Mouse (Mus musculus) left cerebral cortex, postnatal 4 days (tissue): ENCODE measurements around the gene Shisa6. TPM values are rescaled to one million over a fixed set of nuclear protein-coding genes. Genes with fewer than 3 reads are reported as not detected.
A peak's percentile ranks its signal among the peaks of the same experiment; 100 is the strongest.

Source experiments
- DNase-seq: peaks from one replicate; pipeline ENCODE4 v3.0.0-alpha.2; 2022
- intact Hi-C: fragments of 180-260 bp; cut with DNase I; formaldehyde crosslinking; loops from one replicate; pipeline ENCODE4 v1.15.1; 2025
- total RNA-seq, 2 experiments: library from RNA; stranded (reverse); gene quantifications; 2 replicates each; pipeline ENCODE4 v1.2.3; 2021

The Shisa6 gene
- total RNA-seq, 2 experiments from 2014 or later = 53.7 to 74.9 TPM

DNA sequence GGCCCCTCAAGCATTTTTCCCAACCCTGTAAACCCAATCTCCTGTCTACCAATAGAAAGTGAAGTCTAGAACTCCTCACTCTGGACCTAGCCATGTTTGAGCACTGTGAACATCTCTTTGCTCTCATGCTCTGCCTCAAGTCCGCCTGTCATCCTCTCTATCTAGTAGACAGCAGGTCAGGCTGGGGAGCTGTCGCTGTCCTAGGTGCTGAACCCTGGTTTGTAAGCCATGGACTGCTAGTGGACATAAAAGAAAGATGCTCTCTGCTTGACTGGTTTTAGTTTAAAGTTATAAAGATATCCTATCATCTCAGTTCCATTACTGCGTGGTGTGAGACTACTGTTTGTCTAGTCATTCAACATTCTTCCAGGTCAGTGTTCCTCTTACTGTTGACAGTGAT lies 266.9 kb downstream of the Shisa6 start:
- DNase-seq = peak; percentile 11
- intact Hi-C loops = no loop called here

- DNase-seq = no peak
- intact Hi-C loops = no loop called here
Observed at GRCm38 (mm10) chr11:66247115-66247514, 278.6 kb downstream of the Shisa6 start.

- no peak for DNase-seq
- intact Hi-C loops = no loop called here
Observed at GRCm38 (mm10) chr11:66236557-66236956, 289.2 kb downstream of the Shisa6 start.

DNA sequence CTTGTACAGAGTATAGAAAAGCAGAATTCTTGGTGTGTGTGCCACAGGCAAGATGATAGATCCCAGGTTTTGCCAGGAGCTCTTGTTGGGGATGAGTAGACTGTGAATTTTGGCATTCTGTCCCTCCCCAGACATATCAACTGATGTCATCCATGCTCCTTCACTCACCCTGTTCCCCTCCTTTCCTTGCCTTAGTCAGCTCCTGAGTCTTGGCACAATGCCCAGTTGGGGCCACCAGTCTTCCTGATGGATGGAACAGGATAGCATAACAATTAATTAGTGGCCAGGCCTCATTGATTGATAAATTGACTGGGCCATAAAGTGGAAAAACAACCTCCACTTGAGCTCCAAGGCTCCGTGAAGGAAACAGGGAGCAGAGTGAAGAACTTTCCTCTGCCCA lies 292.9 kb downstream of the Shisa6 start:
- intact Hi-C loops = no loop called here
- DNase-seq = peak; percentile 35

- DNase-seq = peak; percentile 80
- intact Hi-C loops = no loop called here
Observed at GRCm38 (mm10) chr11:66222133-66222532, 303.6 kb downstream of the Shisa6 start.

- intact Hi-C loops = no loop called here
- DNase-seq = no peak
Observed at GRCm38 (mm10) chr11:66218469-66218868, 307.3 kb downstream of the Shisa6 start.

- intact Hi-C loops = no loop called here
- DNase-seq = peak; percentile 73
Observed at GRCm38 (mm10) chr11:66188627-66189287, 337.0 kb downstream of the Shisa6 start.

- DNase-seq = peak; percentile 22
- intact Hi-C loops = no loop called here
Observed at GRCm38 (mm10) chr11:66188146-66188545, 337.6 kb downstream of the Shisa6 start.

DNA sequence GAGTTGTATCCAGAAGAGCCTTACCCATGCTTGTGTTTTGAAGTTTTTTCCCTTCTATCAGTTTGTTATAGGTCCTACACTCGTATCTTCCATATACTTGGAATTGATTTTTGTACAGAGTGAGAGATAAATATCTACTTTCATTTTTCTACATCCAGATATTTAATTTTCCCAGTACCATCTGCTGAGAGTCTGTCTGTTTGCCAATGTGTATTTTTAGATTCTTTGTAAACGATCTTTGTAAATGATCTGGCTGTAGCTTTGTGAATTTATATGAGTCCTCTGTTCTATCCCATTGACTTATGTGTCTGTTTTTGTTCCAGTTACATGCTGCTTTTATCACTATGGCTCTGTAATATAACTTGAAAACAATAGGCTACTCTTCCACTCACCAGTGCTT lies 348.0 kb downstream of the Shisa6 start:
- intact Hi-C loops = no loop called here
- no peak for DNase-seq

DNA sequence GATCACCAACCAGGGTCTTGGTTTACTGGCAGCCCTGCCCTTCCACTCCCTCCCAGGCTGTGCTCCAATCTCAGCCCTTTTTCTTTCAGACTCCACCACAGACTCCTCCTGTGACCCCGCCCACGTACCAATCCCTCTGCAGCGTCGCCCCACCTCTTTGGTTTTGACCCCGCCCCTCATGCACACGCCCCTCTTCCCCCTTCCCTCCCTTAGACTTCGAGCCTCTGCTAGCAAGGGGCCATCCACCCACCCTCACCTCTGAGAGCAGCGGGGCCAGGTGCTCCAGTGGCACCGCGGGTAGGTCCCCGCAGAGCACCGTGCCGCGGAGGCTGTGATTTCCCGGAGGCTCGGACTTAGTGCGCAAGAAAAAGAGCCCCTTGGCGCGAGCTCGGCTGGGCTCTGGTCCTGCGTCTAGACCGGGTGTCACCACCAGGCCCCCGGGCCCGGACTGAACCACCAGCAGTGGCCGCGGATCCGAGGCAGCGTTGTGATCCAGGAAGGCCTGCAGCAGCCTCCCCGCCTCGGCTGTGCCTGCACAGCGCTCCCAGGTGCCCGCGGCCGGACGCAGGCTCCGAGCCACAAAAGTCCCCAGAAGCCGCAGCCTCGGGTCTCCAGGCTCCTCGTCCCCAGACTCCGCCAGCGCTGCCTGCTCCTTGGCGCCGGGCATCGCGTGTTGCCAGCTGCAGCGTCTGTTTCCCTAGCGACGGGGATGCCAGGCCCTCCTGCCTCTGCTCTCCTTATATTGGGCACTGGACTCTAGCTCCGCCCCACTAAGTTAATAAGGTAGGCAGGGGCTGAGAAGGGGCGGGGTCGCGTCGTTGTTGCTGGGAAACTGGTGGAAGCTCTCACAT lies 357.7 kb downstream of the Shisa6 start, which contains the start of gene Dnah9:
TSS of gene Dnah9 (minus strand) at position 751 of the 851 bp plus-strand sequence.
- intact Hi-C loops = no loop called here
- DNase-seq = peak; percentile 94

DNA sequence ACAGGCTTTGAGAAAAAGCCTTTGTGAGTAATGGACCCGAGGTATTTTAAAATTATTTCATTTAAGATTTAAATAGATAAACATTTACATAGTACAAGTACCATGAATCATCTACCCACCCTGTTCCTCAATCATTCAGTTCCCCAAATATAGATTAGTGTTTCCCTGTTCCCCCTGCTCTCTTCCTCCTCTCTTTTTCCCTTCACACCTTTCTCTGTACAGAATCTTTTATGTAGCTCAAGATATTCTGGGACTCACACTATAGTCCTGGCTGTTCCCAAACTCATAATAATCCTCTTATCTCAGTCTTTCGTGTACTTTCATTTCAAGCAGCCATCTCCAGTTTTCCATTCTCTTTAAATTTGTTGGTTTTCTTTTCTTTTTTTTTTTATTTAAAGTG lies 361.7 kb downstream of the Shisa6 start:
- intact Hi-C loops = no loop called here
- no peak for DNase-seq
